Mouse (Mus musculus): ENCODE measurements around the gene Vangl1. TPM values are rescaled to one million over a fixed set of nuclear protein-coding genes. Genes with fewer than 3 reads are reported as not detected.

Vangl1 gene
- total and polyA plus RNA-seq, 3 experiments, result not detected

GRCm38 (mm10) chr3:102154107-102154506, 50.4 kb downstream of the Vangl1 start:
- Histone ChIP-seq H3K9ac (ENCODE audit: insufficient read depth, low read depth) (no peak overlapping the region), H3K27ac (ENCODE audit: insufficient read depth, low read depth) (no peak overlapping the region), H3K36me3 (replicated peaks in 1 of 2; ENCODE audit: control insufficient read depth in 1 of 2, insufficient read depth in 1 of 2, low read length in 1 of 2) (no peaks in the 10 kb centered on the region), H3K4me2 (ENCODE audit: insufficient read depth, low read depth, poor library complexity, severe bottlenecking) (no peak overlapping the region), H3K27me3 (replicated peaks) (no peaks in the 10 kb centered on the region), H3K4me3 (replicated peaks in 1 of 3; ENCODE audit: low read depth in 2 of 3, low read length in 2 of 3, poor library complexity in 1 of 3) (no peak overlapping the region), H3K79me2 (replicated peaks; ENCODE audit: control insufficient read depth, extremely low read depth, insufficient read depth, poor library complexity, severe bottlenecking) (no peaks in the 10 kb centered on the region), H3K4me1 (ENCODE audit: control insufficient read depth in 1 of 2, insufficient read depth in 2 of 2) (peaks cover 0 to 11% of the 10 kb centered on the region in 2 experiments; a peak in 1 of 4 replicates), H3K9me3 (replicated peaks; ENCODE audit: low read length) (no peaks in the 10 kb centered on the region)
- in situ Hi-C loops (cut with MboI; ENCODE audit: low pct_ligation_motif_present, low pct_unique_long_range_greater_than_20kb, low sequenced_read_pairs) (no loop called here), dilution Hi-C loops (cut with MboI; ENCODE audit: extremely low pct_ligation_motif_present, extremely low pct_unique_long_range_greater_than_20kb, low sequenced_read_pairs) (no loop called here)
- DNase-seq (ENCODE audit: extremely low read depth), result no peak
- TF ChIP-seq MXI1 (IDR thresholded peaks at IDR 0.05; ENCODE audit: low read depth, low read length), result no peak
- no peak for TF ChIP-seq IRF4 (IDR thresholded peaks at IDR 0.05; ENCODE audit: low read depth, low read length)
- no peak for TF ChIP-seq RAD21 (IDR thresholded peaks at IDR 0.05; ENCODE audit: low read depth, low read length)
- TF ChIP-seq POLR2AphosphoS2 (IDR thresholded peaks at IDR 0.05; ENCODE audit: low read depth, low read length), result no peak
- TF ChIP-seq ZC3H11A (IDR thresholded peaks at IDR 0.05; ENCODE audit: low read depth, low read length), result no peak
- no peak for TF ChIP-seq PAX5 (IDR thresholded peaks at IDR 0.05; ENCODE audit: low read length)
- no peak for TF ChIP-seq ETS1 (conservative IDR thresholded peaks at IDR 0.05; ENCODE audit: low read depth, low read length)
- TF ChIP-seq NRF1 (IDR thresholded peaks at IDR 0.05; ENCODE audit: low read depth, low read length), result no peak

- no peaks in the 10 kb centered on the region for H3K9me3 ChIP-seq (replicated peaks; ENCODE audit: low read length)
- TF ChIP-seq USF2 (conservative IDR thresholded peaks at IDR 0.05; ENCODE audit: low read depth, low read length) (no peak), IRF4 (IDR thresholded peaks at IDR 0.05; ENCODE audit: low read depth, low read length) (no peak), POLR2A (IDR thresholded peaks at IDR 0.05; ENCODE audit: low read depth, low read length) (no peak), RAD21 (IDR thresholded peaks at IDR 0.05; ENCODE audit: low read depth, low read length) (no peak)
- H3K27ac ChIP-seq (ENCODE audit: insufficient read depth, low read depth), result no peak overlapping the region
- dilution Hi-C loops (cut with MboI; ENCODE audit: extremely low pct_ligation_motif_present, extremely low pct_unique_long_range_greater_than_20kb, low sequenced_read_pairs) (no loop called here), in situ Hi-C loops (cut with MboI; ENCODE audit: low pct_ligation_motif_present, low pct_unique_long_range_greater_than_20kb, low sequenced_read_pairs) (no loop called here)
- no peak for DNase-seq (ENCODE audit: extremely low read depth)
- no peak overlapping the region for H3K4me3 ChIP-seq (replicated peaks in 1 of 3; ENCODE audit: low read depth in 2 of 3, low read length in 2 of 3, poor library complexity in 1 of 3)
- H3K4me2 ChIP-seq (ENCODE audit: insufficient read depth, low read depth, poor library complexity, severe bottlenecking), result no peak overlapping the region
- no peak overlapping the region for H3K9ac ChIP-seq (ENCODE audit: insufficient read depth, low read depth)
- peaks cover 0 to 8% of the 10 kb centered on the region in 2 experiments; a peak in 1 of 4 replicates for H3K4me1 ChIP-seq (ENCODE audit: control insufficient read depth in 1 of 2, insufficient read depth in 2 of 2)
- H3K36me3 ChIP-seq (replicated peaks in 1 of 2; ENCODE audit: control insufficient read depth in 1 of 2, insufficient read depth in 1 of 2, low read length in 1 of 2), result no peaks in the 10 kb centered on the region
- H3K79me2 ChIP-seq (replicated peaks; ENCODE audit: control insufficient read depth, extremely low read depth, insufficient read depth, poor library complexity, severe bottlenecking), result no peaks in the 10 kb centered on the region
- no peaks in the 10 kb centered on the region for H3K27me3 ChIP-seq (replicated peaks)
Measured at GRCm38 (mm10) chr3:102152872-102153271, 51.6 kb downstream of the Vangl1 start.

- H3K9ac ChIP-seq (ENCODE audit: insufficient read depth, low read depth), result no peak overlapping the region
- no peak for TF ChIP-seq IRF4 (IDR thresholded peaks at IDR 0.05; ENCODE audit: low read depth, low read length)
- TF ChIP-seq MEF2A (IDR thresholded peaks at IDR 0.05; ENCODE audit: borderline replicate concordance, low read depth, low read length), result no peak
- TF ChIP-seq MAZ (IDR thresholded peaks at IDR 0.05; ENCODE audit: low read depth, low read length), result no peak
- no peak for TF ChIP-seq MAFK (IDR thresholded peaks at IDR 0.05; ENCODE audit: insufficient replicate concordance, low read length)
- no peak for TF ChIP-seq CHD2 (IDR thresholded peaks at IDR 0.05; ENCODE audit: low read length)
- no peak for TF ChIP-seq NELFE (IDR thresholded peaks at IDR 0.05; ENCODE audit: low read depth, low read length)
- no peak for TF ChIP-seq JUN (IDR thresholded peaks at IDR 0.05; ENCODE audit: insufficient read depth, low read depth, low read length)
- no peak for TF ChIP-seq POLR2A (IDR thresholded peaks at IDR 0.05; ENCODE audit: low read depth, low read length)
- no peak for TF ChIP-seq CHD1 (IDR thresholded peaks at IDR 0.05; ENCODE audit: low read depth, low read length)
- TF ChIP-seq JUND (conservative IDR thresholded peaks at IDR 0.05; ENCODE audit: low read depth, low read length), result no peak
- TF ChIP-seq MAX (IDR thresholded peaks at IDR 0.05; ENCODE audit: low read length), result no peak
- TF ChIP-seq SMC3 (IDR thresholded peaks at IDR 0.05; ENCODE audit: low read depth, low read length), result no peak
- TF ChIP-seq TBP (conservative IDR thresholded peaks at IDR 0.05; ENCODE audit: low read depth, low read length), result no peak
- TF ChIP-seq ZKSCAN1 (IDR thresholded peaks at IDR 0.05; ENCODE audit: borderline replicate concordance, low read depth, low read length), result no peak
- no peak for TF ChIP-seq RCOR1 (conservative IDR thresholded peaks at IDR 0.05; ENCODE audit: low read depth, low read length)
- no peak for TF ChIP-seq ELF1 (IDR thresholded peaks at IDR 0.05; ENCODE audit: low read depth, low read length)
- no peak for TF ChIP-seq SIN3A (IDR thresholded peaks at IDR 0.05; ENCODE audit: low read length)
- in situ Hi-C loops (cut with MboI; ENCODE audit: low pct_ligation_motif_present, low pct_unique_long_range_greater_than_20kb, low sequenced_read_pairs), result no loop called here
Measured at GRCm38 (mm10) chr3:102152471-102152870, 52.0 kb downstream of the Vangl1 start.

More at GRCm38 (mm10) chr3:102152471-102152870, 52.0 kb downstream of the Vangl1 start:
- dilution Hi-C loops (cut with MboI; ENCODE audit: extremely low pct_ligation_motif_present, extremely low pct_unique_long_range_greater_than_20kb, low sequenced_read_pairs), result no loop called here
- Histone ChIP-seq H3K4me2 (ENCODE audit: insufficient read depth, low read depth, poor library complexity, severe bottlenecking) (no peak overlapping the region), H3K79me2 (replicated peaks; ENCODE audit: control insufficient read depth, extremely low read depth, insufficient read depth, poor library complexity, severe bottlenecking) (no peaks in the 10 kb centered on the region), H3K27ac (ENCODE audit: insufficient read depth, low read depth) (no peak overlapping the region), H3K4me3 (replicated peaks in 1 of 3; ENCODE audit: low read depth in 2 of 3, low read length in 2 of 3, poor library complexity in 1 of 3) (no peak overlapping the region), H3K4me1 (ENCODE audit: control insufficient read depth in 1 of 2, insufficient read depth in 2 of 2) (peaks cover 0 to 8% of the 10 kb centered on the region in 2 experiments; a peak in 1 of 4 replicates), H3K9me3 (replicated peaks; ENCODE audit: low read length) (no peaks in the 10 kb centered on the region), H3K27me3 (replicated peaks) (no peaks in the 10 kb centered on the region), H3K36me3 (replicated peaks in 1 of 2; ENCODE audit: control insufficient read depth in 1 of 2, insufficient read depth in 1 of 2, low read length in 1 of 2) (no peaks in the 10 kb centered on the region)
- DNase-seq (ENCODE audit: extremely low read depth), result no peak

Data from CH12.LX (cell line).